Mouse (Mus musculus): ENCODE data around the gene Mgat2. TPM values are rescaled to one million over a fixed set of nuclear protein-coding genes. Genes with fewer than 3 reads are reported as not detected.

Gene Mgat2
- total and polyA plus RNA-seq, 3 experiments, result 40.9 to 65.3 TPM; not detected in 1

DNA sequence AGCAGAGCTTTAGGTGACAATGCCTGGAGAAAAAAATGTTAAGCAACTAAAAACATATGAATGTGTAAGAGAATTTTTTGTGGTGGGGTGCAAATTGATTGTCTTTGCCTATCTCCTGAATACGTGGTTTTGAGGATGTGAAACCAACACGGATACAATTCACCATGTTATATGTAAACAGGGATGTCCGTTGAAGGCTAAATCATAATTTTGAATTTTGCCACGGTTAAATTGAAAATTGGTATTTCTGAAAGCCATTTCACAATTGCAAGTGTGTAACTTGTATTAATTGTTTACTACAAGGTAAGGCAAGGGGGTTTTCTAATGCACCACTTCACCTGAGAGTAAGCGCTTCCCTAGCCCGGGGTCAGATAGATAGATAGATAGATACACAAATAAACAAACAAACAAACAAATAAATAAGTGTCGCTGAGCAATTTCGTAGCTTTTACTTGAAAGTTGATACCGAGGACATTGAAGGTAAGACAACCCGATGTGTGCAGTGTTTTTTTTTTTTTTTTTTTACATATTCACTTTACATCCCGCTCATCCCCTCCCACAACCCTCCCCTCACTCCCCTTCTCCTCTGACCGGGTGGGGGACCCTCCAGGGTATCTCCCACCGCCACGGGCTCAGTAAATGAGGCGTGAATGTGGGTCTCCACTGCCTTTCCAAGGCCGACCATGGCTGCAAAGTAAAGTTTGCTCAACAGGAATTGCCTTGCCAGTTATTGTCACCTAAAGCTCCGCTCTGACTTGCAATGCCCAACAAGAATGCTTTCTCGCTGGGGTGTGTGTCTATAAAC is 16.1 kb upstream of the Mgat2 start:
- Histone ChIP-seq H3K27me3 (ENCODE audit: control insufficient read depth in 1 of 2, insufficient read depth in 2 of 2, low read length in 2 of 2) (no peaks in the 10 kb centered on the region), H3K4me1 (ENCODE audit: control insufficient read depth in 1 of 2, insufficient read depth in 2 of 2, low read length in 2 of 2) (peaks cover 2 to 18% of the 10 kb centered on the region in 2 experiments; a peak in 3 of 4 replicates), H3K4me3 (ENCODE audit: control insufficient read depth in 1 of 2, insufficient read depth in 1 of 2, low read depth in 2 of 2, low read length in 2 of 2) (peak overlapping the region; percentile 70 to 78), H3K27ac (ENCODE audit: control insufficient read depth, low read depth, low read length) (peak overlapping the region; percentile 51; the same call in 1 of the 2 replicates), H3K9me3 (replicated peaks; ENCODE audit: insufficient read depth, low read length) (no peaks in the 10 kb centered on the region), H3K79me2 (ENCODE audit: control insufficient read depth, insufficient read depth, low read length, poor library complexity) (peaks cover 11% of the 10 kb centered on the region), H3K36me3 (ENCODE audit: control insufficient read depth in 1 of 2, insufficient read depth in 2 of 2, low read length in 2 of 2) (peaks cover 0 to 28% of the 10 kb centered on the region in 2 experiments; a peak in 3 of 4 replicates), H3K9ac (ENCODE audit: control insufficient read depth, low read depth, low read length, poor library complexity, severe bottlenecking) (peak overlapping the region; percentile 84)
- TF ChIP-seq ZMIZ1 (IDR thresholded peaks at IDR 0.05; ENCODE audit: low read depth, low read length) (0 out of 2 replicates have a peak, but pooled peaks have one; percentile 28), POLR2AphosphoS2 (IDR thresholded peaks at IDR 0.05; ENCODE audit: low read length) (no peak; the same call in 1 of the 2 replicates), CHD1 (IDR thresholded peaks at IDR 0.05; ENCODE audit: low read depth, low read length) (0 out of 2 replicates have a peak, but pooled peaks have one; percentile 72), TCF12 (IDR thresholded peaks at IDR 0.05; ENCODE audit: low read depth, low read length) (no peak), ZNF384 (IDR thresholded peaks at IDR 0.05; ENCODE audit: low read depth, low read length) (peak; percentile 85), NELFE (IDR thresholded peaks at IDR 0.05; ENCODE audit: low read depth, low read length) (peak; percentile 38; the same call in 1 of the 2 replicates)
- peak; percentile 43 for DNase-seq (ENCODE audit: low read depth, low spot score)

DNA sequence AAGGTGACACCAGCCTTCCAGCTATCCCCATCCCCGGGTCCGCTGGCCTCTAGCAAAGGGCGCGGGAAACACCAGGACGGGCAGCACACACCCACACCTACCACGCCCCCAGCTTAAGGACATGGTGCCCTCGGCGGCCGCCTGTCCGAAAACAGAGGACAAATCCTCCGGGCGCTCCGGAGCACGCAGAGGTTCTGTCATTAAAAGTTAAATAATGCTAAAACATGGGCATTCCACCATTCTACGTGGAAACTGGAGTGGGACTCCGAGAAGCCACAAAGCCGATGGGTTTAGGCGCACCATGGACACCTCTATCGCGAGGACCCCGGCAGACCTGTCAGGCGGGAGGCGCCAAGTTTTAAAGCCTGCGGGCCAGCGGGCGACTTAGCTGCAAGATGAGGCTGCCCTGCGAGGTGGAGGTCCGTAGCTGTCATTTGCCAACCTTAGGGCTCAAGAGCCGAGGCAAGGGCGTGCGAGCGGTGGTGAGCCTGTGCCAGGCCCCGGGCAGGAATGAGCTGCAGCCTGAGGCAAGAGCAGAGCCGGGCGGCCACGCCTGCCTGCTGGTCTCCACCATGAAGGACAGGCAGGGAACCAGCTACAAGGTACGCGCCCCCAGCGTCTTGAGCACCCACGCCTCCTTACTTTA is 15.4 kb upstream of the Mgat2 start, which contains the start of gene Lrr1:
Gene Lrr1, plus strand, starts transcription at position 354 of the 646 bp plus-strand sequence.
- Histone ChIP-seq H3K4me1 (ENCODE audit: control insufficient read depth in 1 of 2, insufficient read depth in 2 of 2, low read length in 2 of 2) (peaks cover 2 to 12% of the 10 kb centered on the region in 2 experiments; a peak in 3 of 4 replicates), H3K27me3 (ENCODE audit: control insufficient read depth in 1 of 2, insufficient read depth in 2 of 2, low read length in 2 of 2) (no peaks in the 10 kb centered on the region), H3K9me3 (replicated peaks; ENCODE audit: insufficient read depth, low read length) (no peaks in the 10 kb centered on the region), H3K9ac (ENCODE audit: control insufficient read depth, low read depth, low read length, poor library complexity, severe bottlenecking) (peak within 1 kb of the TSS; percentile 84), H3K4me3 (ENCODE audit: control insufficient read depth in 1 of 2, insufficient read depth in 1 of 2, low read depth in 2 of 2, low read length in 2 of 2) (peak within 1 kb of the TSS; percentile 70 to 78), H3K27ac (ENCODE audit: control insufficient read depth, low read depth, low read length) (peak within 1 kb of the TSS; percentile 79), H3K79me2 (ENCODE audit: control insufficient read depth, insufficient read depth, low read length, poor library complexity) (peaks cover 11% of the 10 kb centered on the region), H3K36me3 (ENCODE audit: control insufficient read depth in 1 of 2, insufficient read depth in 2 of 2, low read length in 2 of 2) (peaks cover 0 to 24% of the 10 kb centered on the region in 2 experiments; a peak in 3 of 4 replicates)
- DNase-seq (ENCODE audit: low read depth, low spot score), result peak; percentile 93
- peak; percentile 89 for TF ChIP-seq E2F4 (IDR thresholded peaks at IDR 0.05; ENCODE audit: borderline replicate concordance, low read depth, low read length)
- TF ChIP-seq HCFC1 (IDR thresholded peaks at IDR 0.05; ENCODE audit: low read depth, low read length), result peak; percentile 83
- TF ChIP-seq SIN3A (IDR thresholded peaks at IDR 0.05; ENCODE audit: low read length), result peak; percentile 93; the same call in 1 of the 2 replicates
- TF ChIP-seq MXI1 (IDR thresholded peaks at IDR 0.05; ENCODE audit: low read depth, low read length), result peak; percentile 74
- TF ChIP-seq POLR2A (IDR thresholded peaks at IDR 0.05; ENCODE audit: control insufficient read depth in 1 of 2, insufficient read depth in 1 of 2, low read depth in 1 of 2, low read length in 2 of 2, poor library complexity in 1 of 2), result peak; percentile 82 to 91
- TF ChIP-seq NELFE (IDR thresholded peaks at IDR 0.05; ENCODE audit: low read depth, low read length), result peak; percentile 78
- TF ChIP-seq KAT2A (conservative IDR thresholded peaks at IDR 0.05; ENCODE audit: low read depth, low read length), result no peak
- TF ChIP-seq ELF1 (IDR thresholded peaks at IDR 0.05; ENCODE audit: low read depth, low read length), result no peak
- peak; percentile 99 for TF ChIP-seq MAX (IDR thresholded peaks at IDR 0.05; ENCODE audit: low read length)
- peak; percentile 58; the same call in 1 of the 2 replicates for TF ChIP-seq POLR2AphosphoS2 (IDR thresholded peaks at IDR 0.05; ENCODE audit: low read length)
- no peak for TF ChIP-seq JUND (IDR thresholded peaks at IDR 0.05; ENCODE audit: low read depth, low read length)
